In the genomic region with DNA sequence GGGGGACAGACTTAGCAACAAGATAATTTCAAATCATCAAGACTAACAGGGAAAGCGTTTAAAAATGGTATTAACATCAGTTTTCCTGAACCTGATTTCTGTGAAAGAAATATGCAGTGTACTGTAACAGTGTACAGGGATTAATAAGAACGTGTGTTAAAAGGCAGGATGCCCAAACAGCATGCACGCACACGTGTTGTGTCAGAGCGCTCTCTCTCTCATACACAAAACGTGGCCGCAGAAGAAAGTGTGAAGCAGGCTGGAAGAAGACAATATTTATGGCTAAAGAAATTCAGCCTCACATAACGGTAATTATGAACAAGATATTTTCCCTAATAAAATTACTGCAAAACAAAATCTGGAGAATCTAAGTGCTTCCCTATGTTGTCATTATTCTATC, we compare ENCODE assay signal across 9 mouse cellular contexts. TPM values are rescaled to one million over a fixed set of nuclear protein-coding genes. Genes with fewer than 3 reads are reported as not detected.
DNase-seq lines count a peak whose midpoint lies in the region; ATAC-seq and TF ChIP-seq lines count a peak whose summit lies in the region.
"Had no signal": no experiment of that assay in that cellular context is flagged by ENCODE, and none has a peak within 500 bp of the region (broad histone marks: within the 10 kb centered on the region; RNA-seq: fewer than 3 reads in every experiment).

No protein-coding gene starts in this region.

- WGBS in kidney, postnatal 0 days: 55% methylated on average over 8 of the region's 8 CpGs
- WGBS in intestine, embryonic 15.5 days: 63% methylated on average over 8 of the region's 8 CpGs
- WGBS in neural tube, embryonic 12.5 days: 33% methylated on average over 8 of the region's 8 CpGs

- H3K4me2 ChIP-seq in kidney, postnatal 0 days (ENCODE audit: low read length): no peak overlapping the region
- peak overlapping the region; percentile 74 for H3K4me2 ChIP-seq in intestine, embryonic 15.5 days (replicated peaks)
- peak overlapping the region; percentile 62 for H3K4me2 ChIP-seq in neural tube, embryonic 12.5 days (replicated peaks)

- peak; percentile 29 for DNase-seq in embryo, embryonic 9.5 days (ENCODE audit: extremely low spot score)
- no peak for DNase-seq in embryo, embryonic 10.5 days (ENCODE audit: low spot score)
- peak; percentile 9 for DNase-seq in kidney, postnatal 0 days (ENCODE audit: low spot score)
- DNase-seq in kidney, postnatal 36 days: no peak
- DNase-seq in layer of hippocampus, adult 18-20 months (ENCODE audit: low spot score in 2 of 2): no peak
- DNase-seq in urinary bladder, postnatal 4 days (ENCODE audit: low spot score in 2 of 2): no peak

- H3K4me1 ChIP-seq in kidney, postnatal 0 days (replicated peaks; ENCODE audit: insufficient read depth, low read length): peaks cover 24% of the 10 kb centered on the region
- peaks cover 21% of the 10 kb centered on the region for H3K4me1 ChIP-seq in intestine, embryonic 15.5 days (replicated peaks)
- peaks cover 27% of the 10 kb centered on the region for H3K4me1 ChIP-seq in neural tube, embryonic 12.5 days

- no peak for TF ChIP-seq CTCF in kidney, postnatal 0 days (IDR thresholded peaks at IDR 0.05; ENCODE audit: low read depth)

- no peak overlapping the region for H3K27ac ChIP-seq in kidney, postnatal 0 days
- no peak overlapping the region for H3K27ac ChIP-seq in intestine, embryonic 15.5 days
- no peak overlapping the region for H3K27ac ChIP-seq in neural tube, embryonic 12.5 days
- H3K27ac ChIP-seq: liver, embryonic 14.5 days had no signal

- H3K27me3 ChIP-seq in kidney, postnatal 0 days (ENCODE audit: insufficient read depth, low read length): peaks cover 51% of the 10 kb centered on the region
- peaks cover 70% of the 10 kb centered on the region for H3K27me3 ChIP-seq in intestine, embryonic 15.5 days (replicated peaks)
- H3K27me3 ChIP-seq in neural tube, embryonic 12.5 days (replicated peaks): peaks cover 61% of the 10 kb centered on the region

- H3K4me3 ChIP-seq in kidney, postnatal 0 days (replicated peaks; ENCODE audit: low read depth, low read length): no peak overlapping the region
- no peak overlapping the region for H3K4me3 ChIP-seq in intestine, embryonic 15.5 days (replicated peaks)
- no peak overlapping the region for H3K4me3 ChIP-seq in neural tube, embryonic 12.5 days

- H3K9me3 ChIP-seq in kidney, postnatal 0 days (replicated peaks; ENCODE audit: low read length): no peaks in the 10 kb centered on the region
- H3K9me3 ChIP-seq in intestine, embryonic 15.5 days: no peaks in the 10 kb centered on the region
- H3K9me3 ChIP-seq in neural tube, embryonic 12.5 days: no peaks in the 10 kb centered on the region

- H3K9ac ChIP-seq in kidney, postnatal 0 days (ENCODE audit: low read depth, low read length): no peak overlapping the region
- H3K9ac ChIP-seq in intestine, embryonic 15.5 days: no peak overlapping the region
- H3K9ac ChIP-seq in neural tube, embryonic 12.5 days: no peak overlapping the region
- H3K9ac ChIP-seq: liver, embryonic 14.5 days had no signal

- ATAC-seq in kidney, postnatal 0 days (replicated peaks; ENCODE audit: low FRiP score, low read depth): no peak
- ATAC-seq in intestine, embryonic 15.5 days: no peak
- ATAC-seq in neural tube, embryonic 12.5 days (ENCODE audit: low FRiP score, low read depth): no peak

- H3K36me3 ChIP-seq in kidney, postnatal 0 days (ENCODE audit: insufficient read depth, low read length): no peaks in the 10 kb centered on the region
- H3K36me3 ChIP-seq in intestine, embryonic 15.5 days: no peaks in the 10 kb centered on the region
- H3K36me3 ChIP-seq in neural tube, embryonic 12.5 days: no peaks in the 10 kb centered on the region

RNA-seq across cellular contexts. Expression of gene Lef1, which starts 4.9 kb away (rescaled TPM):
- 16.2 and 17.8 TPM in 2 replicates for polyA plus RNA-seq in kidney, postnatal 0 days (2015; fragmentation: Nextera tagmentation; extraction: Ambion mirVana)
- 0.62 and 1.4 TPM in 2 replicates for polyA plus RNA-seq in intestine, embryonic 15.5 days (2015; fragmentation: Nextera tagmentation; extraction: Ambion mirVana)
- polyA plus RNA-seq in neural tube, embryonic 12.5 days (2016; fragmentation: Nextera tagmentation; extraction: Ambion mirVana): 15.2 and 16.3 TPM in 2 replicates
- 1 to 10 TPM; 4.0 to 4.9 TPM for total RNA-seq in layer of hippocampus, adult 18-20 months (2021)

Comparison
In these comparisons a context has a peak if more than half of its experiments do, and no peak if none do; other contexts are left out.
1. DNase-seq: peak in embryo, embryonic 9.5 days (single experiment) and kidney, postnatal 0 days (single experiment); none in embryo, embryonic 10.5 days (single experiment), kidney, postnatal 36 days (0 of 2), layer of hippocampus, adult 18-20 months (0 of 2) and urinary bladder, postnatal 4 days (0 of 2).